Mouse (Mus musculus): ENCODE measurements at regions not wholly inside any gene's neighbourhood (a gene's known extent, or its start where the extent isn't known, plus 50 kb on each side); places are given as distances from the start of the nearest gene placed in this dataset.
A peak's percentile ranks its signal among the peaks of the same experiment; 100 is the strongest.

- no peaks in the 10 kb centered on the region for H3K36me3 ChIP-seq
- H3K9me3 ChIP-seq: no peaks in the 10 kb centered on the region
- H3K9ac ChIP-seq: no peak overlapping the region
- H3K27me3 ChIP-seq: no peaks in the 10 kb centered on the region
- no peak overlapping the region for H3K4me2 ChIP-seq
- no peak overlapping the region for H3K27ac ChIP-seq
- ATAC-seq (ENCODE audit: low FRiP score): no peak
- H3K4me1 ChIP-seq (replicated peaks): no peaks in the 10 kb centered on the region
- WGBS: 59% methylated on average over 4 of the region's 4 CpGs
- H3K4me3 ChIP-seq: no peak overlapping the region
These were observed 178.3 kb downstream of the Ktn1 start for GRCm38 (mm10) chr14:47826545-47826944.

GRCm38 (mm10) chr14:47827623-47828022 is 179.4 kb downstream of the Ktn1 start:
- 83% methylated on average over 2 of the region's 2 CpGs for WGBS
- no peak overlapping the region for H3K4me3 ChIP-seq
- ATAC-seq (ENCODE audit: low FRiP score): no peak
- H3K4me1 ChIP-seq (replicated peaks): no peaks in the 10 kb centered on the region
- H3K27me3 ChIP-seq: no peaks in the 10 kb centered on the region
- no peak overlapping the region for H3K4me2 ChIP-seq
- no peak overlapping the region for H3K27ac ChIP-seq
- no peak overlapping the region for H3K9ac ChIP-seq
- no peaks in the 10 kb centered on the region for H3K9me3 ChIP-seq
- H3K36me3 ChIP-seq: no peaks in the 10 kb centered on the region

GRCm38 (mm10) chr14:47833696-47834095 is 185.4 kb downstream of the Ktn1 start:
- 79% methylated on average over 10 of the region's 10 CpGs for WGBS
- Histone ChIP-seq H3K27ac (no peak overlapping the region), H3K4me2 (no peak overlapping the region), H3K9me3 (no peaks in the 10 kb centered on the region), H3K4me3 (no peak overlapping the region), H3K27me3 (no peaks in the 10 kb centered on the region), H3K4me1 (replicated peaks) (no peaks in the 10 kb centered on the region), H3K9ac (no peak overlapping the region), H3K36me3 (no peaks in the 10 kb centered on the region)
- no peak for ATAC-seq (ENCODE audit: low FRiP score)

- H3K27me3 ChIP-seq: no peaks in the 10 kb centered on the region
- H3K9ac ChIP-seq: no peak overlapping the region
- H3K9me3 ChIP-seq: no peaks in the 10 kb centered on the region
- no peak overlapping the region for H3K4me3 ChIP-seq
- WGBS: 69% methylated on average over 4 of the region's 4 CpGs
- no peaks in the 10 kb centered on the region for H3K36me3 ChIP-seq
- no peak overlapping the region for H3K4me2 ChIP-seq
- H3K27ac ChIP-seq: no peak overlapping the region
- no peak for ATAC-seq (ENCODE audit: low FRiP score)
- H3K4me1 ChIP-seq (replicated peaks): peaks cover 10% of the 10 kb centered on the region
These were observed 187.2 kb downstream of the Ktn1 start for GRCm38 (mm10) chr14:47835408-47835807.

GRCm38 (mm10) chr14:47839493-47840215 is 191.4 kb downstream of the Ktn1 start:
- ATAC-seq (ENCODE audit: low FRiP score): 0 out of 2 replicates have a peak, but pooled peaks have one; percentile 5
- no peaks in the 10 kb centered on the region for H3K36me3 ChIP-seq
- H3K4me3 ChIP-seq: no peak overlapping the region
- H3K27me3 ChIP-seq: no peaks in the 10 kb centered on the region
- peaks cover 10% of the 10 kb centered on the region for H3K4me1 ChIP-seq (replicated peaks)
- H3K27ac ChIP-seq: peak overlapping the region; percentile 40; the same call in 1 of the 2 replicates
- no peak overlapping the region for H3K9ac ChIP-seq
- H3K4me2 ChIP-seq: no peak overlapping the region
- WGBS: 53% methylated on average over 6 of the region's 6 CpGs
- H3K9me3 ChIP-seq: no peaks in the 10 kb centered on the region

- Histone ChIP-seq H3K27ac (no peak overlapping the region), H3K4me2 (no peak overlapping the region), H3K4me1 (replicated peaks) (peaks cover 7% of the 10 kb centered on the region), H3K9me3 (no peaks in the 10 kb centered on the region), H3K27me3 (no peaks in the 10 kb centered on the region), H3K9ac (no peak overlapping the region), H3K36me3 (no peaks in the 10 kb centered on the region), H3K4me3 (no peak overlapping the region)
- no peak for ATAC-seq (ENCODE audit: low FRiP score)
- 83% methylated on average over 1 of the region's 1 CpGs for WGBS
These were observed 196.1 kb downstream of the Ktn1 start for GRCm38 (mm10) chr14:47844366-47844765.

- H3K9me3 ChIP-seq: no peaks in the 10 kb centered on the region
- H3K27me3 ChIP-seq: no peaks in the 10 kb centered on the region
- H3K4me2 ChIP-seq: no peak overlapping the region
- H3K36me3 ChIP-seq: no peaks in the 10 kb centered on the region
- no peak overlapping the region for H3K27ac ChIP-seq
- H3K4me1 ChIP-seq (replicated peaks): no peaks in the 10 kb centered on the region
- ATAC-seq (ENCODE audit: low FRiP score): no peak
- H3K4me3 ChIP-seq: no peak overlapping the region
- 56% methylated on average over 4 of the region's 4 CpGs for WGBS
- no peak overlapping the region for H3K9ac ChIP-seq
These were observed 200.6 kb downstream of the Ktn1 start for GRCm38 (mm10) chr14:47848861-47849260.

GRCm38 (mm10) chr14:47856280-47856765 is 208.1 kb downstream of the Ktn1 start:
- H3K36me3 ChIP-seq: no peaks in the 10 kb centered on the region
- H3K27ac ChIP-seq: no peak overlapping the region
- no peak overlapping the region for H3K9ac ChIP-seq
- H3K4me1 ChIP-seq (replicated peaks): no peaks in the 10 kb centered on the region
- ATAC-seq (ENCODE audit: low FRiP score): no peak
- 75% methylated on average over 7 of the region's 7 CpGs for WGBS
- no peak overlapping the region for H3K4me3 ChIP-seq
- H3K4me2 ChIP-seq: no peak overlapping the region
- no peaks in the 10 kb centered on the region for H3K9me3 ChIP-seq
- no peaks in the 10 kb centered on the region for H3K27me3 ChIP-seq

- WGBS: 83% methylated on average over 4 of the region's 4 CpGs
- H3K9ac ChIP-seq: no peak overlapping the region
- H3K27me3 ChIP-seq: no peaks in the 10 kb centered on the region
- no peaks in the 10 kb centered on the region for H3K4me1 ChIP-seq (replicated peaks)
- no peak overlapping the region for H3K4me3 ChIP-seq
- ATAC-seq (ENCODE audit: low FRiP score): no peak
- H3K36me3 ChIP-seq: no peaks in the 10 kb centered on the region
- H3K27ac ChIP-seq: no peak overlapping the region
- H3K4me2 ChIP-seq: no peak overlapping the region
- H3K9me3 ChIP-seq: no peaks in the 10 kb centered on the region
These were observed 209.0 kb downstream of the Ktn1 start for GRCm38 (mm10) chr14:47857271-47857670.

- no peak overlapping the region for H3K27ac ChIP-seq
These were observed 209.7 kb downstream of the Ktn1 start for GRCm38 (mm10) chr14:47857731-47858556.

GRCm38 (mm10) chr14:47862556-47862955 is 214.3 kb downstream of the Ktn1 start:
- no peaks in the 10 kb centered on the region for H3K36me3 ChIP-seq
- no peak for ATAC-seq (ENCODE audit: low FRiP score)
- WGBS: 65% methylated on average over 1 of the region's 1 CpGs

More at GRCm38 (mm10) chr14:47857731-47858556, 209.7 kb downstream of the Ktn1 start:
- Histone ChIP-seq H3K36me3 (no peaks in the 10 kb centered on the region), H3K27me3 (no peaks in the 10 kb centered on the region), H3K4me1 (replicated peaks) (no peaks in the 10 kb centered on the region), H3K9ac (no peak overlapping the region), H3K4me2 (no peak overlapping the region), H3K9me3 (no peaks in the 10 kb centered on the region), H3K4me3 (no peak overlapping the region)
- ATAC-seq (ENCODE audit: low FRiP score): no peak
- 83% methylated on average over 16 of the region's 16 CpGs for WGBS

GRCm38 (mm10) chr14:47863067-47863466 is 214.8 kb downstream of the Ktn1 start:
- peaks cover 4% of the 10 kb centered on the region; the same call in 1 of the 2 replicates for H3K4me1 ChIP-seq (replicated peaks)
- no peak for ATAC-seq (ENCODE audit: low FRiP score)
- H3K9me3 ChIP-seq: no peaks in the 10 kb centered on the region
- H3K36me3 ChIP-seq: no peaks in the 10 kb centered on the region
- 65% methylated on average over 5 of the region's 5 CpGs for WGBS
- H3K9ac ChIP-seq: no peak overlapping the region
- H3K4me3 ChIP-seq: no peak overlapping the region
- H3K4me2 ChIP-seq: no peak overlapping the region
- no peaks in the 10 kb centered on the region for H3K27me3 ChIP-seq
- H3K27ac ChIP-seq: no peak overlapping the region

More at GRCm38 (mm10) chr14:47862556-47862955, 214.3 kb downstream of the Ktn1 start:
- Histone ChIP-seq H3K27ac (no peak overlapping the region), H3K4me1 (replicated peaks) (peaks cover 4% of the 10 kb centered on the region; the same call in 1 of the 2 replicates), H3K4me3 (no peak overlapping the region), H3K27me3 (no peaks in the 10 kb centered on the region), H3K9me3 (no peaks in the 10 kb centered on the region), H3K4me2 (no peak overlapping the region), H3K9ac (no peak overlapping the region)

All from hindbrain, embryonic 13.5 days (tissue).